Mouse (Mus musculus) v-Abl transformed pro-B cells (cell line): ENCODE measurements at regions not wholly inside any gene's neighbourhood (a gene's known extent, or its start where the extent isn't known, plus 50 kb on each side); places are given as distances from the start of the nearest gene placed in this dataset.
"Not testable (repeated sequence)": the region's sequence is repeated elsewhere in the genome, so short reads cannot be mapped to it uniquely, and the experiment has no call there.

ENCODE experiments used
- in situ Hi-C, 2 experiments: fragments of 400-800 bp; cut with MboI; formaldehyde crosslinking; loops; one replicate each; pipeline ENCODE4 v1.15.1; 2025; ENCODE audit not compliant: unreplicated experiment in 2 of 2

DNA sequence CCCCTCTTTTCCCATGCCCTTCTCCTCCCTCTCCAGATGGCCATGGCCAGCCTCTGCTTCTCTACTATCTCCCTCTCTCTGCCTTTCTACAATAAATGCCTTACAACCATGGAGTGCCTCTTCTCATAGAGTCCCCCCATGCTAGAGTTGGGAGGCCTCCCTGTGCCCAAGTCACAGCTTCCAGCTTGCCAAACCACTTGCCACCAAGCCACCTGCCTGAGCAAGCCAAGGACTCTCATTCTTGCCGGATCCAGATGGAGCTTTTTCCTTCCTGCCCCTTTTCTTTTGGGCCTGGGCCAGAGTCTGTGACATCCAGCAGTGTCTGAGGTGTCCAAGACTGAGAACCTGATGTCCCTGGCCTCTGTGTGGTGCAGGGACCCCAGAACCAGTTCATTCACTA, 367.4 kb upstream of the Arhgap42 start:
- in situ Hi-C loops = no loop called here

DNA sequence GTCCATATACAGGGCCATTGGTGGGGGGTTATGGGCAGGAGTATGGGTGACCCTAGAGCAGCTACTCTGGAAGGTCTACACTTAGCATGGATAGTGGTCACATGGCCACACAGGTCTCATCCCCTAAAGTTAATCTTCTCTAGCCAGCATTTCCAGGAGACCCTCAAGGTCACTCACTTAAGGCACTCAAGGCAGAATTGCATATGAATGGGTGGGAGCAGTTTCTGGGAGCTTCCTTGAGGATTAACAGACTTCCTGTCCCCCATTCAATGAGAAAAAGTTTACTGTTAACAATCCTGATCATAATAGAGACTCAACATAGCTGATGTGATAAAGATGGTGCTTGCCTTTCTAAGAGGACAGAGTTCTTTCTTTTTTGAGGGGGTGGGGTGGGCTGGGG, 352.4 kb upstream of the Arhgap42 start:
- in situ Hi-C loops = no loop called here

DNA sequence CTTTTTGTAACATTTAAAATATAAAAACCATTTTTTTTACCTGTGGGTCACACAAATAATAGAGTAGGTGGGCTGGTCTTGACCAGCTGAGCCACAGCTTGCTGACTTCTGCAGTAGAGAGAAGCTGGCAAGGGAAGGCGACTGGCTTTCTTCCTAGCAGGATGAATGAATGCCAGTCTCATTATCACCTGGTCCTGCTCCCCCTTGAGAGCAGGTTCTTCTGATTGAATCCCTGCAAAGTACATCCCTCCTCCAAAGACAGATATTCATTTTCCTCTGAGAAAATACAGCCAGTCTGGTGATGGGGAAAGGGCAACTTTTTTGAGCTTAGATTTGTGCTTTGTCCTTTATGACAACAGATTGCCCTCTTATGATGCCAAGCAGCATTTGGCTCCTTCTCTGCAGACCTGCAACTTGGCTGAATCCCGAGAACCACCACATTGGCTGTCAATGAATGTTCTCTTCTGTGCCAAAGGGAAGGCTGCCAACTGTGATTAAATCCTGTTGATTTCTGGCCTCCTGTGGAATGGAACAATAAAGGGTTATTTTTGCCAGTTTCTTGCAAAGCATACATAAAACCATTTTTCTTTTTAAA, 344.2 kb upstream of the Arhgap42 start:
- in situ Hi-C loops = no loop called here

DNA sequence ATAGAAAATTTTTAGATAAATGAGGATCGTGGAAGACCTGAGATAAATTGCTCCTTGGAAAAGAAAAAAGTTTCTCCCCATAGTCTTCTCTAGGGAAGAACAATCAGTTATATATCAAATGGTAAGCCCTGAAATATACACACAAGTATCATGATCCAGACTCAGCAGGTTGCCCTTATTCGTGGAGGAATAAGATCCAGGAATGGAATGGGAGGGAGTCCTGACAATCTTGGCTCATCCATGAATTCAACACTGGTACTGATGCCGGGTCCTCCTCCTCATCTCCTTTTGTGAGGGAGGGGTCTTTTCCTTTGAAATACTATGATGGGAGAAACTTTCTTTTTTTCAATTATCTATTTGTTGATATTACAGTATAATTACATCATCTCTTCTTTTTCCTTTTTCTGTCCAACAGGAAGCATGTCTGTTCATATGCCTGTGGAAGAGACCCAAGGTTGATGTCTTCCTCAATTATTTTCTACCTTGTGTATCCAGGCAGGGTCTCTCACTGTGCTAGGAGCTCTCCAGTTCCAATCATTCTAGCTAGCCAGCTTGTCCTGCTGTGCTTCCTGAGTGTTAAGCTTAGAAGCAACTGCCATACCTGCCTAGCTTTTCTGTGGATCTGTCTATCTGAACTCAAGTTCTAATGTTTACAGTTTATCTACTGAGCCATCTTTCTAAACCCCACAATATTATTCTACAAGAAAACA, 343.6 kb upstream of the Arhgap42 start:
- in situ Hi-C loops = no loop called here

DNA sequence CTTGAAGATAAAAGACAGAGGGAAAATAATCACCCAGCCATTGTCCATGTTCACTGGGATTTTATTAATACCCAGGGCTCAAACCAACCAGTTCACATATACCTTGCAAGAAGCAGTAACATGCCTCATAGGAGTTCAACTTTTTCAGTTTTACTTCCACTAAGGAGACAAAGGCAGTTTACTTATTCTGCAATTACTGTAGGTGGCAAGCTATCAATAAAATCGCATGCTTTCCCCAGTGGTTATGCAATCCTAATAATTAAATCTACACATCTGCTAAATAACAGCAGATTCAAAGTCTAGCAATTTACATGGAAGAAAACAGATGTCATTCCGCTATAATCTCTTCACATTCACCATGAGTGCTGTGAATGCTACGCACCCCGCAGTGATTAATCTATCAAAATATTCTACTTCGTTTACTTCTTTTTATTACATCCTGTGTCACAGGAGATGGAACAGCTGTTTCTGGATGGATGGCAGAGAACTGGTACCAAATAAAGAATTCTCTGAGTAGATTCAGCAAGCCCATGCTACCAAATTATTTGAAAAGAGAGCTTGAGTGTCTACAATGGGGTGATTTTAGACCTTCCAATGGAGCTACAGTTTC, 329.2 kb upstream of the Arhgap42 start:
- in situ Hi-C loops = no loop called here

DNA sequence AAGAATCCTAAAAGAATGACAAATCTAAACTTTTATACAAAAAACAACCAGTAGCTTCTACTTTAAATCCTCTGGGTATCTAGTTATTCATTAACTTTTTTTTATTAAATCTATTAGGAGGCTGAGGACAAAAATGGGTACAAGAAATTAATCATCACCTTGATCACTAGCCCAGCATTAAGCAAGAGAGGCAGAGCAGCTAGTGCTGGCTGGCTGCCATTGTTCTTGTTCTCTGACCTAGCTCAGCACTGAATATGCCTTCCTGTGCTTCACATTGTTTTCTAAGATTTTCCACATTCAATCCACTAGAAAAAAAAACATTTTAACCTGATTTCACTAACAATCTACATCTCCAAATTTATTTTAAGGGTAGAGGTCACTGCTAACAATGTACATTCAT, 325.6 kb upstream of the Arhgap42 start:
- in situ Hi-C loops = no loop called here

DNA sequence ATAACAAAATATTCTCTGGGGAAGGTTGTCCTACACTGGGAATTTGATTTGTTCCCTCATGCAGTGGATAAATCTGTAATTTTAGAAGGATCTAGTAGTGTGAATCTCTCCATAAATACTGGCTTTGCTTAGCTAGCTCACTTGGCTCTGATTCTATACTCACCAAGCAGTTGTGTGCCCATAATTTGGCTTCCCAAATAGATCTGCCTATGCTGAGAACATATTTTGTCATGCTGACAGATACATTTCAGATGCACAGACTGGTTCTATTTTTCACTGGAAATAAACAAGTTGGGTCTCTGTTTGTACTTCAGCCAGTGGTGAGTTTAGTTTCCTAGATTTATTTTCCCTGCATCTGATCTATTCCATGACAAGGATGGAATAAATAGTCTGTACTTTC, 309.8 kb upstream of the Arhgap42 start:
- in situ Hi-C loops = no loop called here

DNA sequence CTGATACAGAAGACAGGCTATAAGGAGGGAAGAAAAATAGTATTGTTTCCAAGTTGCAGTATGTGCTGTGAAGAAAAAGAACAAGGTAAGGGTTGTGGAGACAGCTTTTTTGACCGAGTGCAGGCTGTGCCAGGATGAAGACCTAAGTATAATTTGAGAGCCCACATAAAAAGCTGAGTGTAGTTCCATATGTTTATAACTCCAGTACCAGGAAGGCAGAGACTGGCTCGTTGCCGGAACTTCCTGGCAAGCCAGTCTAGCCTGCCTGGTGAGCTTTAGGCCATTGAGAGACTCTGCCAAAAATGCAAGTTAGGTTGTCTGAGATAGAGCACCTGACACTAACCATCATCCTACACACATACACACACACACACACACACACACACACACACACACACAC, 308.7 kb upstream of the Arhgap42 start:
- in situ Hi-C loops = no loop called here

DNA sequence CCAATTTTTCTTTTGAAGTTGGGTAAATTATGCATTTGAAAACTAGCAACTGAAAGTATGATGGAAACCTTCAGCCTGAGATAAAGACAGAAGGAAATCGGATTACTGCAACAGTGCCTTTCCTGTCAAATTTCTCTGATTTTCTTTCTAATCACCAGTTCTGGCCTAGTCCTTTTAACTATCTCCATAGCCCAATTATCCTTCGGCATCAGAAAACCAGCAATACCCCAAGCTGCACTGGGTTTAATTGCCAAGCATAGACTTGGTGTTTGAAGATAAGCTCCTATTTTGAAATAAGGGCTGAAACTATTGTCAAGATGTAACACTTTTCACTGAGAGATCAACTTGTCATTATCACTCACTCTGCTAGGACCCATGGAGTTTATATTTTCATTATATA, 308.2 kb upstream of the Arhgap42 start:
- in situ Hi-C loops = no loop called here

DNA sequence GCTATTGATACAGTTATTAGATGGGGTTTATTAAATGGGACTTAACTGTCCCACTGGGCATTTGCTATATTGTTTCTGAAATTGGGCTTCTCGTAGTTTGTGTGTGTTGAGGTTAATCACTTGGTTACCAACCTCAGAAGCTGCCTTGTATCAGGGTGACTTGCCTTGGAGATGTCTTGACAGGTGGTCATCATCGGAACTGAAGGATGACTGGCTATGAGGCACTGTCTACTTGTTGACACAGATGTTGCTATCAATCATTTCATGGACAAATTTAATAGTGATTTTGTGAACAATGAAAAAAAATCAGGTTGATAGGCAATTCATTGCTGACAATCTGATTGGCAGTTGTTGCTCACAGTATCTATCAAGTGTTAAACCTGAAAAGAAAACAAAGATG, 261.4 kb upstream of the Arhgap42 start:
- in situ Hi-C loops = no loop called here

DNA sequence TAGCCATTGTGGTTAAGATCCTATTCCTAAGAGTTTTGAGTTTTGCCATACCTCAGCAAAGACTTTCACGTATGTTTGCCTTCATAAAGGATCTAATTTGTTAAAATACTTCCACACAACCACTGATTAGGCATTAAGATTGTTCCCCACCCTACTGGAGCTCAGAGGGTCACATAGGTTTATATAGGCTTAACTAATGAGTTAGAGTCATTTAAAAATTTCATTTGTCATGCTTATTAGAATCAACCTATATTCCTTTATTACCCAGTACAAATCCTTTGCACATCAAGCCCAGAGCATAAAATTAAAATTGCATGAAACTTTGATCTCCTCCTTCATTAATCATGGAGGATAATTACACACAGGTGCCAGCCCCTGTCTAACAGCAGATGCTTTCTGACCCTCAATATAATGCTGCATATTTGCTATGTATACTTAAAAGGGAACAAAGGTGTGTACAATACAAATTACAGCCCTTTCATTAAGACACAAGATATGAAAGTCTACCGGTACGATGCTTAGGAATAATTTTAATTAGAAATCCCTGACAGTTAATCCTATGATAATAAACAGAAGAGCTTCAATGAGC, 254.8 kb upstream of the Arhgap42 start:
- in situ Hi-C loops = no loop called here

DNA sequence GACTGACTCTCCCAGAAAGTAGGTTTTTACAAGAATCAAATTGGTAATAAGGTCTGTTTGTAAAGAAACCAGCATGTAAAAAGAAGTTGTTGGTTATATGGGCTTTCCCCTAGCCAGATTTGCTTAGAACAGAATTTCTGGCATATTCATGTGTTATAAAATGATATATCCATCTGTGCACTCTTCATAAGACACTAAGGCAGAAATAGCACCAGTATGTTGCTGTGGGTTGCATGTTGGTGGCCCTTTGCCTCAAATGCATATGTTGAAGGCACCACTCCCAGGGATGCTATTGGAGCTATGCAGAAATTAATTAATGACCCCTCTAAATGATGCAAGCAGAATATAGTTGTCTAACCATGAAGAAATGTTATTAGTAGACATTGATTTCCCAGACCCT, 238.2 kb upstream of the Arhgap42 start:
- in situ Hi-C loops = no loop called here

DNA sequence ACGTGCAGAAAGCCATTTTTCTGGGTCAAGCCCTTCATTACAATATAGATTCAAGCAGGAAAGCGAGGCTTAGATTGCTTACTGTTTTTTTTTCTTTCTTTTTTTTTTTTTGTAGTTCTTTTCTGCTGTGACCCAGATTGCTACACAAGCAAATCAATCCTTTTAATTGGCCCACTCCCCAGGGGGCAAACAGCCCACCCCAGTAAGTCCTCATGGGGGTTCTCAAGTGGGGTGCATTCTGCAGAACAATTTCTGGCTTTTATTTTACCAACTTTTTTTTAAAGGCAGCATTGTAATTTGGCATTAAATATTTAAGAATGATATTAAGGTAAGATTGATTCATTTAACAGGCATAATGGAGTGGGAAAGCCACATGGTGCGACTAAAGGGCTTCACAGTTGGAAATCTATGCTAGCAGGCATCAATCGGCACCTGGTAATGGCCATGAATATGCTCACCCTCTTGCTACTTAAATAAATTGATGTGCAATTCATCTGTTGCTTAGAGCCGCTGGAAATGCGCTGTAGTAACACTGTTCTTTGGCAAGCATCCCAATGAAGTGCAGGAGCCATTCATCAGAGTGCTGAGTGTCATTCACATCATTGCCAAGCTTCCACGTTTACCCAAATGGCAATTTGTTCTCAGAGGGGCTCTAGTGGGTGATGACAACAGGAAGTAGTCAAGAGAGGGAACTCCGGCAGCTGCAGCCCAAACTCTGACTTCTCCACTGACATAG, 236.3 kb upstream of the Arhgap42 start:
- in situ Hi-C loops = no loop called here

DNA sequence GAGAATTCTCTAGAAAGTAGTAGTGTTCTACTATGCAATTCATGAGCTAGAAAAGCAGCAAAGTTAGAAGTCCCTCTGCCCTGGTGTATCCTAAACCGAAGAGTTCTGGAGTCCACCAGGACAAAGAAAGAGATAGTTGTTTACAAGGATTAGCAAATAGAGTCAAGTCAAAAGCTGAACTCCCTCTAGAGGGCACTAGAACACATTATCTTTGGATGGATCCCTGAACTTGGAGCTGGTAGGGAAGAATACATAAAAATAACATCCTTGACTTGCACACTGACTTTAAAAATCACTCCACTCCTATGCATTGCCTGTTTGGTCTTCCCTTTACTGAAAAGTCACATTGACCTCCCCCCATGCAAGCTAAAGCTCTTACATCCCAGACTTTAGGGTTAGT, 205.3 kb upstream of the Arhgap42 start:
- in situ Hi-C loops = no loop called here

DNA sequence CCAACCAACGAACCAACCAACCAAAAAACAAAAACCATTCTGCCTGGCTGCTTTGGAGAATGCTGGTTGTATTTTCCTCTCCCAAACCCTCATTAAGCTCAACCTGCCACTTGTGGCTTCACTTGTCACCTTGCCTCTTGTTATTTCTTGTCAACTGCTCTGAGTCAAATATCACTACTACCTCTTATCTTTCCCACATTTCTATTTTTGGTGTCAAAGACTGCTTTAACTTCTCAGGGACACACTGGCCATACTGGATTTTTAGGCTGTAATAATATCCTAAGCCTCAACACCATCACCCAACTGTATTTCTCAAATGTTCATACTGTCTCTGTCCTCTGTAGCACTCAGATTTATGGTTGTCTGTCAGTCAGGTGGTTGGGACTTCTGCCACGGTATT, 181.4 kb upstream of the Arhgap42 start:
- in situ Hi-C loops = no loop called here

DNA sequence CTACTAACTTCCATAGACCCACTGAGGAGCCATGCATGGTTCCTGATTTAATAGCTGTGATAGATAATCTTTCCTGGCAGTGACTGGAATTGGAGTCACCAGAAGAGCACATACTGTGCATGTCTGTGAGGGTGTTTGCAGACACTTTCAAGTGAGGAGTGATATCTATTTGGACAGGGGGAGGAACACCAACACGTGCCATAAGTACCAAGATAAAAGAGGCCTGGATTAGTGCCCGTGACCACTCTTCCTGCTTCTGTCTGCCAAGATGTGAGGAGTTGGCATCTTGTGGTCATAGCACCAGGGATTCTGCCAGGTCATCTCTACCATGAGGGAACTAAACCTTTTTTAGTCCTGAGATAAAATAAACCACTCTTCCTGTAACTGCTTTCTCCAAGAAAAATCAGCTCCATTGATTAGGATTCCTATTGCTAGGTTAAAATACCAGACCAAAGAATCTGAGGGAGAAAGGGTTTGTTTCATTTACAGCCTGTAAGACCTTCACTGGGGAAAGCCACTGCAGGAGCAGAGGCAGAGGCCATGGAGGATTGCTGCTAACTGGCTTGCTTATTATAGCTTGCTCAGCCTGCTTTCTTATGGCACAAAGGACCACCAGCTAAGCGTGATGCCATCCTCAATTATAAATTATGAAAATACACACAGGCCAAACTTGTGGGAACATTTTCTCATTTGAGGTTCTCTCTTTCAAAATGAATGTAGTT, 173.7 kb upstream of the Arhgap42 start:
- in situ Hi-C loops = no loop called here

DNA sequence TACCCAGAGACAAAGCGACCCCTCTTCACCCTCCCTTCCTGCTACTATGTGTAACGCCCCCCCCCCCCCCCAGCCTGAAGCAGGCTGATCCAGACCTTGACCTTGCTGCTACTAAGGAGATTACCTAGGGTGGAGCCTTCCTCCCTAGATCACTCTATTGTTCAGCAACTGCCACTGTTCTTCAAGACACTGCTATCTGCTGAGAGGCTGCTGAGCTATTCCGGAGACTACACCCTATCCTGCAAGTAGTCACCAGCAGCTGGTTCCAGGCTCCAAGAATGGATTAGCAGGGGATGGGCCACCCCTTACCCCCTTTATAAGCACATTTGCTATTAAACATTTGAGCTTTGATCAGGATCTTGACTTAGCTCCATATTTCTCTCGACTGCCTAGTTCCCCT, 155.3 kb upstream of the Arhgap42 start:
- in situ Hi-C loops = not testable (repeated sequence)

DNA sequence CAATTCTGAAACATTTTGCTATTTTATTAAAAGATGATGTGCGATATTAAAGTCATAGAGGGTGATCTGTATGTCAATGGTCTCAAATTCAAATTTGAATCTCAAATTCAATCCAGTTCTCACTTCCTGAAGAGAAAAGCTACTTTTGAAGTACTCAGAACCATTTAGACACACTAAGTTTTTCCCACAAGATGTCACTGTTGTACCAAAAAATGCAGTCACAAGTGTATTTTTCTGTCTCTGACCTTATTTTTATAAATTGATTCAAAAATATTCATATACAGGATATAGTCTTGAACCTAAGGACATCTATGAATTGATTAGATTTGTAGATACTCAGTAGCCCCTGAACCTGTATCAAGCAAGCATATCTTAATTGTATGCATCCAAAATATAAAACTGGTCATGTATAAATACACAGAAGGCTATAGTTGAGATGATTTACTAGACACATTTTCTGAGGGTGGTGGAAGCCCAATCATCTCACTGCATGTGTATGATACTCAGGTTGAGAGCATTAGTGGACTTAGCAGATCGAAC, 137.8 kb upstream of the Arhgap42 start:
- in situ Hi-C loops = loop anchor here (10.0 kb wide), 2 partner anchors 672 to 1152 kb away; no protein-coding TSS in a partner anchor

DNA sequence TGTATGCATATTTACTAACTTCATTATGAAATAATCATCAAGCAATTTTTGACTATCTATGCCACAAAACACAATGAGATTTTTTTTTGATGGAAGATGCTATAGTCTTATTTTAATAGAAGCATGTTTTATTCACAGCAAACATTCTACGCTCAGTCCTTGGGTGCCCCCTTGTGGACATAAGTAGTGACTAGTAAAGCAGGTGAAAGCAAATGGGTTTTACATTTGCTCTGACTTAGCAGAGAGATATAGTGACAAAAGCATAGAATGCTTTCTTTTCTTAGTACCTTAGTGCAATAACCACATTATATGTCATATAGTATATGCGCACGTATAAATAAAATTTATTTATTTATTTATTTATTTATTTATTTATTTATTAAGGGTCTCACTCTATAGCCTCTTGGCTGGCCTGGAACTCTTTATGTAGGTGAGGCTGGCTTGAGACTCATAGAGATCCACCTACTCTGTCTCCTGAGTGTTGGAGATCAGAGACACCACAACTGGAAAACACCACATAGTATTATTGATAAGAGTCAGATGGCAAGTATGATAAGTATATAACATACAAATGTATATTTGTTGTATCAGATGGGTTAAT, 136.5 kb upstream of the Arhgap42 start:
- in situ Hi-C loops = loop anchor here (10.0 kb wide), 2 partner anchors 671 to 1151 kb away; no protein-coding TSS in a partner anchor

DNA sequence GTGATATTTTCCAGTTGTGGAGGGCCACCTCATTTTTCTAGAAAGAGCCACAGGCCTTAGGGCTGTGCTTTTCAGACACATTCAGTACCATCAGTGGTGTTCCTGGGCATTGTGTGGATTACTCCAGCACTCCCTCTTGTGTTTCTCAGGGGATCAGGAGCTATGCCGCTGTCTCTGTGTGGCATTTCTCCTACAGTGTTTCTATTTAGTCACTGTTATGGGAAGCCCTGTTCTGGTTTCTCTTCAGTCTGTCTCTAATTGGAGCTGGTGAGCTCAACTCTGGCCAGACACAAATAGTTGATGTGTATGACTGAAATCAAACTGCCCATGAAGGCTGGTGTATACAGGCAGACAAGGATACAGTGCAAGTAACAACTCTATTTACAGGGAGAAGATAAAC, 133.7 kb upstream of the Arhgap42 start:
- in situ Hi-C loops = loop anchor here (5.0 to 25.0 kb wide), 6 partner anchors 110 to 1735 kb away; partner anchors contain the start of gene Mmp20 (in 1 of the 2)
